Mouse (Mus musculus): Measurements from ENCODE around the gene Gm39653.
"Not testable (repeated sequence)": the region's sequence is repeated elsewhere in the genome, so short reads cannot be mapped to it uniquely, and the experiment has no call there.

Gene Gm39653

GRCm38 (mm10) chr1:63615668-63616067, at the start of gene Gm39653:
TSS of gene Gm39653 (plus strand) at chr1:63615968.
- in situ Hi-C loops (cut with MboI, MseI) = no loop called here

- in situ Hi-C loops (cut with MboI, MseI) = no loop called here
Observed at GRCm38 (mm10) chr1:63566501-63566900, 49.3 kb upstream of the Gm39653 start.

- in situ Hi-C loops (cut with MboI, MseI) = no loop called here
Observed at GRCm38 (mm10) chr1:63567031-63567430, 48.7 kb upstream of the Gm39653 start.

GRCm38 (mm10) chr1:63572229-63572628, 43.5 kb upstream of the Gm39653 start:
- in situ Hi-C loops (cut with MboI, MseI) = no loop called here

- in situ Hi-C loops (cut with MboI, MseI) = no loop called here
Observed at GRCm38 (mm10) chr1:63573432-63573831, 42.3 kb upstream of the Gm39653 start.

- in situ Hi-C loops (cut with MboI, MseI) = no loop called here
Observed at GRCm38 (mm10) chr1:63573864-63574611, 41.7 kb upstream of the Gm39653 start.

GRCm38 (mm10) chr1:63576803-63577202, 39.0 kb upstream of the Gm39653 start:
- in situ Hi-C loops (cut with MboI, MseI) = no loop called here

- in situ Hi-C loops (cut with MboI, MseI) = no loop called here
Observed at GRCm38 (mm10) chr1:63579153-63579552, 36.6 kb upstream of the Gm39653 start.

- in situ Hi-C loops (cut with MboI, MseI) = no loop called here
Observed at GRCm38 (mm10) chr1:63586869-63587268, 28.9 kb upstream of the Gm39653 start.

- in situ Hi-C loops (cut with MboI, MseI) = no loop called here
Observed at GRCm38 (mm10) chr1:63603870-63604500, 11.8 kb upstream of the Gm39653 start.

GRCm38 (mm10) chr1:63609613-63610012, 6.2 kb upstream of the Gm39653 start:
- in situ Hi-C loops (cut with MboI, MseI) = no loop called here

GRCm38 (mm10) chr1:63614594-63614993, 1.2 kb upstream of the Gm39653 start:
- in situ Hi-C loops (cut with MboI, MseI) = no loop called here

GRCm38 (mm10) chr1:63628211-63628610, 12.4 kb downstream of the Gm39653 start:
- in situ Hi-C loops (cut with MboI, MseI) = no loop called here

GRCm38 (mm10) chr1:63630390-63630789, 14.6 kb downstream of the Gm39653 start:
- in situ Hi-C loops (cut with MboI, MseI) = not testable (repeated sequence)

GRCm38 (mm10) chr1:63639921-63640320, 24.2 kb downstream of the Gm39653 start:
- in situ Hi-C loops (cut with MboI, MseI) = no loop called here

- in situ Hi-C loops (cut with MboI, MseI) = loop anchor here (10.0 to 25.0 kb wide), 2 partner anchors 277 to 1354 kb away; no protein-coding TSS in a partner anchor
Observed at GRCm38 (mm10) chr1:63658016-63658415, 42.2 kb downstream of the Gm39653 start.

GRCm38 (mm10) chr1:63659591-63659990, 43.8 kb downstream of the Gm39653 start:
- in situ Hi-C loops (cut with MboI, MseI) = loop anchor here (10.0 to 25.0 kb wide), 2 partner anchors 275 to 1353 kb away; no protein-coding TSS in a partner anchor

- in situ Hi-C loops (cut with MboI, MseI) = loop anchor here (10.0 to 25.0 kb wide), 2 partner anchors 1039 to 1346 kb away; no protein-coding TSS in a partner anchor
Observed at GRCm38 (mm10) chr1:63666089-63666488, 50.3 kb downstream of the Gm39653 start.

- in situ Hi-C loops (cut with MboI, MseI) = loop anchor here (10.0 to 25.0 kb wide), 2 partner anchors 1037 to 1345 kb away; no protein-coding TSS in a partner anchor
Observed at GRCm38 (mm10) chr1:63667201-63667948, 51.6 kb downstream of the Gm39653 start.

GRCm38 (mm10) chr1:63667949-63668851, 52.4 kb downstream of the Gm39653 start:
- in situ Hi-C loops (cut with MboI, MseI) = loop anchor here (10.0 to 25.0 kb wide), 2 partner anchors 1037 to 1344 kb away; no protein-coding TSS in a partner anchor

- in situ Hi-C loops (cut with MboI, MseI) = loop anchor here (10.0 to 25.0 kb wide), 2 partner anchors 1036 to 1343 kb away; no protein-coding TSS in a partner anchor
Observed at GRCm38 (mm10) chr1:63668852-63669160, 53.0 kb downstream of the Gm39653 start.
